Mouse (Mus musculus) embryonic fibroblast, embryonic 13.5 days (primary cell): ENCODE data around the gene Fsd1.

Source experiments
- CTCF ChIP-seq: IDR thresholded peaks from 2 replicates; pipeline ENCODE4 v1.5.1; 2011; ENCODE audit warnings: mild to moderate bottlenecking, control low read depth, low read length, moderate library complexity, borderline replicate concordance; ENCODE audit not compliant: insufficient read depth
- POLR2A ChIP-seq: IDR thresholded peaks from 2 replicates; pipeline ENCODE4 v1.6.1; 2011; ENCODE audit warnings: low read depth, mild to moderate bottlenecking, control low read depth, low read length, moderate library complexity

DNA sequence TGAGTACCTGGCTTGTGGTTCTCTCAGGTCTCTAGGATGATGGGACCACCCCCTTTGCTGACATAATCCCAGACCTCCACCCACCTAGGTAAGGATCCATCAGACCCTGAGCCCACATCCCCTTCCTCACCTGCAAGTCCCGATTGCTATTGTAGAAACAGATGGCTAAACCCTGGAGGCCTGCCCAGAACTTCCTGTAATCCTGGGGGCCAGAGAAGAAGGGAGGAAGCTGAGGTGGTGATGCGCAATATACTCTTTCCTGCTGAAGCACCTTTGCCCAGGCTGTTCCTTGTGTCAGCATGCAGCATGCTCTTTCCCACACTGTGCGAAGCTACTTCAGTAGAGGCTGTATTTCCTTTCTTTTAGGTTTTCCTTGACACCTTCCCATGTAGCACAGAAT lies 16.7 kb downstream of the Fsd1 start:
- TF ChIP-seq CTCF = no peak
- no peak for TF ChIP-seq POLR2A
